Mouse (Mus musculus) CH12F3 (cell line): ENCODE measurements at regions not wholly inside any gene's neighbourhood (a gene's known extent, or its start where the extent isn't known, plus 50 kb on each side); places are given as distances from the start of the nearest gene placed in this dataset.

Experiments
- in situ Hi-C: fragments of 300-500 bp; cut with MboI; formaldehyde crosslinking; loops from 2 replicates; pipeline ENCODE4 v1.14.3; 2020; ENCODE audit warnings: low sequenced_read_pairs

- in situ Hi-C loops, result loop anchor here (25.0 kb wide), 2 partner anchors 1156 to 1356 kb away; no protein-coding TSS in a partner anchor
Measured at GRCm38 (mm10) chr12:39493578-39494218, 544.1 kb downstream of the Arl4a start.

- in situ Hi-C loops, result loop anchor here (25.0 kb wide), 2 partner anchors 1156 to 1356 kb away; no protein-coding TSS in a partner anchor
Measured at GRCm38 (mm10) chr12:39493114-39493513, 544.7 kb downstream of the Arl4a start.

- in situ Hi-C loops, result no loop called here
Measured at GRCm38 (mm10) chr12:39472984-39473383, 564.8 kb downstream of the Arl4a start.
